Mouse (Mus musculus): Measurements from ENCODE around the gene Dlx6. TPM values are rescaled to one million over a fixed set of nuclear protein-coding genes. Genes with fewer than 3 reads are reported as not detected.
A peak's percentile ranks its signal among the peaks of the same experiment; 100 is the strongest.

The Dlx6 gene
- polyA plus RNA-seq, 1 experiment from 2014 or later = not detected

- peak overlapping the region; percentile 85 for H3K4me2 ChIP-seq
- no peaks in the 10 kb centered on the region for H3K36me3 ChIP-seq
- peaks cover 20% of the 10 kb centered on the region for H3K4me1 ChIP-seq
- peak overlapping the region; percentile 42 for H3K4me3 ChIP-seq
- no peak overlapping the region for H3K27ac ChIP-seq
- 1% methylated on average over 24 of the region's 24 CpGs for WGBS
- no peak overlapping the region for H3K9ac ChIP-seq
- no peaks in the 10 kb centered on the region for H3K9me3 ChIP-seq
- peaks cover 99% of the 10 kb centered on the region for H3K27me3 ChIP-seq
- no peak for ATAC-seq (ENCODE audit: borderline replicate concordance, extremely low read depth, low FRiP score, low TSS enrichment)
These were observed 17.4 kb downstream of the Dlx6 start for GRCm38 (mm10) chr6:6880361-6881114.

- 2% methylated on average over 30 of the region's 30 CpGs for WGBS
- peak overlapping the region; percentile 19; the same call in 1 of the 2 replicates for H3K9ac ChIP-seq
- peaks cover 92% of the 10 kb centered on the region for H3K27me3 ChIP-seq
- peak overlapping the region; percentile 42 for H3K4me3 ChIP-seq
- H3K36me3 ChIP-seq = no peaks in the 10 kb centered on the region
- H3K9me3 ChIP-seq = no peaks in the 10 kb centered on the region
- ATAC-seq (ENCODE audit: borderline replicate concordance, extremely low read depth, low FRiP score, low TSS enrichment) = no peak
- no peak overlapping the region for H3K27ac ChIP-seq
- H3K4me2 ChIP-seq = peak overlapping the region; percentile 85
- peaks cover 20% of the 10 kb centered on the region for H3K4me1 ChIP-seq
These were observed 18.0 kb downstream of the Dlx6 start for GRCm38 (mm10) chr6:6881115-6881637.

- under 1% methylated on average over 36 of the region's 42 CpGs for WGBS
- peak within 1 kb of the TSS; percentile 42 for H3K4me3 ChIP-seq
- H3K27ac ChIP-seq = no peak within 1 kb of the TSS
- no peaks in the 10 kb centered on the region for H3K36me3 ChIP-seq
- H3K9ac ChIP-seq = peak within 1 kb of the TSS; percentile 19; the same call in 1 of the 2 replicates
- H3K9me3 ChIP-seq = no peaks in the 10 kb centered on the region
- ATAC-seq (ENCODE audit: borderline replicate concordance, extremely low read depth, low FRiP score, low TSS enrichment) = peak; percentile 62; the same call in 1 of the 2 replicates
- H3K27me3 ChIP-seq = peaks cover 87% of the 10 kb centered on the region
- peak within 1 kb of the TSS; percentile 85 for H3K4me2 ChIP-seq
- peaks cover 20% of the 10 kb centered on the region for H3K4me1 ChIP-seq
These were observed 18.6 kb downstream of the Dlx6 start, which contains the start of gene Dlx5 for GRCm38 (mm10) chr6:6881638-6882190. Gene Dlx5 (minus strand): TSS chr6:6882085.

- Histone ChIP-seq H3K4me2 (peak overlapping the region; percentile 85), H3K9me3 (no peaks in the 10 kb centered on the region), H3K27ac (no peak overlapping the region), H3K4me1 (peaks cover 20% of the 10 kb centered on the region), H3K4me3 (0 out of 2 replicates have a peak overlapping the region, but pooled peaks have one; percentile 42), H3K27me3 (peaks cover 83% of the 10 kb centered on the region), H3K36me3 (no peaks in the 10 kb centered on the region), H3K9ac (no peak overlapping the region)
- ATAC-seq (ENCODE audit: borderline replicate concordance, extremely low read depth, low FRiP score, low TSS enrichment) = no peak
- 7% methylated on average over 10 of the region's 11 CpGs for WGBS
These were observed 19.2 kb downstream of the Dlx6 start for GRCm38 (mm10) chr6:6882266-6882797.

- WGBS = 6% methylated on average over 12 of the region's 12 CpGs
- Histone ChIP-seq H3K4me1 (peaks cover 13% of the 10 kb centered on the region), H3K27me3 (peaks cover 74% of the 10 kb centered on the region), H3K27ac (no peak overlapping the region), H3K36me3 (no peaks in the 10 kb centered on the region), H3K4me2 (no peak overlapping the region), H3K9ac (no peak overlapping the region), H3K9me3 (no peaks in the 10 kb centered on the region), H3K4me3 (no peak overlapping the region)
- no peak for ATAC-seq (ENCODE audit: borderline replicate concordance, extremely low read depth, low FRiP score, low TSS enrichment)
These were observed 21.8 kb downstream of the Dlx6 start for GRCm38 (mm10) chr6:6884897-6885296.

- WGBS = 67% methylated on average over 3 of the region's 3 CpGs
- Histone ChIP-seq H3K9ac (no peak overlapping the region), H3K4me1 (peaks cover 7% of the 10 kb centered on the region), H3K27ac (no peak overlapping the region), H3K9me3 (no peaks in the 10 kb centered on the region), H3K4me3 (no peak overlapping the region), H3K36me3 (no peaks in the 10 kb centered on the region), H3K4me2 (no peak overlapping the region), H3K27me3 (peaks cover 61% of the 10 kb centered on the region)
- ATAC-seq (ENCODE audit: borderline replicate concordance, extremely low read depth, low FRiP score, low TSS enrichment) = no peak
These were observed 23.1 kb downstream of the Dlx6 start for GRCm38 (mm10) chr6:6886225-6886624.

- peaks cover 24% of the 10 kb centered on the region for H3K27me3 ChIP-seq
- no peak overlapping the region for H3K4me2 ChIP-seq
- ATAC-seq (ENCODE audit: borderline replicate concordance, extremely low read depth, low FRiP score, low TSS enrichment) = no peak
- no peak overlapping the region for H3K4me3 ChIP-seq
- H3K9me3 ChIP-seq = no peaks in the 10 kb centered on the region
- no peaks in the 10 kb centered on the region for H3K4me1 ChIP-seq
- H3K36me3 ChIP-seq = no peaks in the 10 kb centered on the region
- H3K27ac ChIP-seq = no peak overlapping the region
- H3K9ac ChIP-seq = no peak overlapping the region
- 61% methylated on average over 6 of the region's 6 CpGs for WGBS
These were observed 26.9 kb downstream of the Dlx6 start for GRCm38 (mm10) chr6:6890047-6890446.

- no peak overlapping the region for H3K9ac ChIP-seq
- H3K4me1 ChIP-seq = no peaks in the 10 kb centered on the region
- no peak for ATAC-seq (ENCODE audit: borderline replicate concordance, extremely low read depth, low FRiP score, low TSS enrichment)
- H3K9me3 ChIP-seq = no peaks in the 10 kb centered on the region
- H3K4me3 ChIP-seq = no peak overlapping the region
- no peak overlapping the region for H3K27ac ChIP-seq
- no peak overlapping the region for H3K4me2 ChIP-seq
- no peaks in the 10 kb centered on the region for H3K27me3 ChIP-seq
- no peaks in the 10 kb centered on the region for H3K36me3 ChIP-seq
- WGBS = 38% methylated on average over 8 of the region's 8 CpGs
These were observed 46.5 kb downstream of the Dlx6 start for GRCm38 (mm10) chr6:6909586-6909985.

GRCm38 (mm10) chr6:6914304-6914703 is 51.2 kb downstream of the Dlx6 start:
- no peak for ATAC-seq (ENCODE audit: borderline replicate concordance, extremely low read depth, low FRiP score, low TSS enrichment)
- H3K4me2 ChIP-seq = no peak overlapping the region
- no peaks in the 10 kb centered on the region for H3K27me3 ChIP-seq
- no peak overlapping the region for H3K27ac ChIP-seq
- no peak overlapping the region for H3K4me3 ChIP-seq
- H3K9ac ChIP-seq = no peak overlapping the region
- no peaks in the 10 kb centered on the region for H3K4me1 ChIP-seq
- no peaks in the 10 kb centered on the region for H3K36me3 ChIP-seq
- H3K9me3 ChIP-seq = no peaks in the 10 kb centered on the region
- 56% methylated on average over 1 of the region's 1 CpGs for WGBS

- Histone ChIP-seq H3K27ac (no peak overlapping the region), H3K36me3 (no peaks in the 10 kb centered on the region), H3K4me1 (no peaks in the 10 kb centered on the region), H3K9ac (no peak overlapping the region), H3K4me2 (no peak overlapping the region), H3K27me3 (no peaks in the 10 kb centered on the region), H3K9me3 (no peaks in the 10 kb centered on the region), H3K4me3 (no peak overlapping the region)
- ATAC-seq (ENCODE audit: borderline replicate concordance, extremely low read depth, low FRiP score, low TSS enrichment) = peak; percentile 78
- 31% methylated on average over 5 of the region's 5 CpGs for WGBS
These were observed 51.9 kb downstream of the Dlx6 start for GRCm38 (mm10) chr6:6914849-6915525.

GRCm38 (mm10) chr6:6915526-6915915 is 52.4 kb downstream of the Dlx6 start:
- Histone ChIP-seq H3K36me3 (no peaks in the 10 kb centered on the region), H3K27ac (no peak overlapping the region), H3K4me2 (no peak overlapping the region), H3K27me3 (no peaks in the 10 kb centered on the region), H3K9me3 (no peaks in the 10 kb centered on the region), H3K4me1 (no peaks in the 10 kb centered on the region), H3K4me3 (no peak overlapping the region), H3K9ac (no peak overlapping the region)
- no peak for ATAC-seq (ENCODE audit: borderline replicate concordance, extremely low read depth, low FRiP score, low TSS enrichment)
- 51% methylated on average over 9 of the region's 9 CpGs for WGBS
